Mouse (Mus musculus) layer of hippocampus, adult 9-10 months (tissue): ENCODE measurements around the gene Pgm5.

ENCODE experiments used
- DNase-seq: peaks from one replicate; pipeline ENCODE4 v3.0.0; 2022; ENCODE audit warnings: low spot score

Gene Pgm5

DNA sequence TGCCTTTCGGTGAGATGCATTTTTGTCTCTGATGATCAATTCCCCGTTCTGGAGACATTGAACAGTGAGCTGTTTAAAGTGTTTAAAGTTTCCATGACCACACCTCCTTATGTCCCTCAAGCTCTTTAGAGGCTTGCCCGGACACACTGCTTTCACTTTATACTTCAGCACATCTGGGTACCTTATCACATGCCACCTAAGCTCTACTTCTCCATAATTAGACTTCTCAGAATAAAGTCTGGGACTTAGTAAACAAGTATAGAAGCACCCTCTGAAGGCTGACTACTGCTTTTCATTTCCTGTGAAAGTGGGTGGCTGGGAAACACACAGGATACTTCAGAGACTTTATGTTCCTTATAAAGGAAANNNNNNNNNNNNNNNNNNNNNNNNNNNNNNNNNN, 204.7 kb downstream of the Pgm5 start:
- DNase-seq: no peak

DNA sequence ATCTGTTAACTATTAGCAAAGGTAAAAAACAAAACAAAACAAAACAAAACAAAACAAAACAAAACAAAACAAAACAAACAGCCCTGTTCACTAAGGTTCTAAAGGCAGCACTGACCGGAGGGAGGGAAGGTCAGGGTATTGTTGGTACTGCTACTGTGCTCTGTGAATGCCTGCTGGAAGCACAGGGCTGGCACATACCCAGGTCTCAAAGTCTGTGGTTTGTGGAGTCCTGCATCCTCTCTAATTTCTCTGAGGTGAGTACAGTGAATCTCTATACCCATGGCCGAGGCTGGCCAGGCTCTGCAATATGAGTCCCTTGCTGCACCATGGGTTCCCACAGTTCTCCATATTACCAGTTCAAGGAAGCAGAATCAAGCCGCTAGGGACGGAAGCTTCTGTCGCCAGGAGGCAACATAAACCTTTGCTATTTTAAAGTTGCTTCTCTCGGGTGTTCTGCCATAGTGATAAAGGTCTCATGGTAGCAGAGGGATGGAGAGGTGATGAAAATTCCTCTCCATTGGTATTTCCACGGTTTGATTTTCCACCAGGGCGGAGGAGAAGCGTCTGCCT, 208.3 kb downstream of the Pgm5 start:
- DNase-seq: no peak

DNA sequence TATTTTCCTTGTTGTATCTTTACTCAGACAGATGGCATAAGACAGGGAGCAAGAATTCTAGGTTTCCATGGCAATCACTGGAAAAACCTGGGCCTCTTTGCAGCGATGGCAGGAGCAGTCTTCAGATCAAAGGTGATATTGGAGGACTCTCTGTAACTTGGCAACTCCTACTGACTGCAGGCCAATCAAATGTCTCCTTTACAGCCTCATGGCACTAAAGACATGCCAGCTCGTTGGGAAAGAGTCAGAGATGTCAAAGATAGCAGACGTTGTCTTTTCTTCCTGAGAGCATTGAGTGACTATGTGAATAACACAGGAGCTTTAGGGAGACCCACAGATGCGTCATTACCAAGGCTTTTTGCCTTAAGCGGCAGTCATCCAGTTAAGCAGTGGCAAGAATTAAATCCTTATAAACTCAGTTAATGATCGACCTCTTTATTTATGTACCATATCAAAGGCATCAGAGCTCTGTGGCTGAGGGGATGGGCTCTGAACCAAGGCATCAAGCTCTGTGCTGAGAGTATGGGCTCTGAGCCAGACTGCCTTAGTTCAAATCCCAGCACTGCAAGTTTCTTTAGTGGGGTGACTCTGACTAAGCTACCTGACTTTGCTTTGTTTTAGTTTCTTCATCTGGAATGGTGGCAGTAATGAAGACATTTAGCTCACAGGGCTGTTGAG, 209.2 kb downstream of the Pgm5 start:
- DNase-seq: no peak

GRCm38 (mm10) chr19:24651595-24651994, 210.1 kb downstream of the Pgm5 start:
- DNase-seq: no peak

DNA sequence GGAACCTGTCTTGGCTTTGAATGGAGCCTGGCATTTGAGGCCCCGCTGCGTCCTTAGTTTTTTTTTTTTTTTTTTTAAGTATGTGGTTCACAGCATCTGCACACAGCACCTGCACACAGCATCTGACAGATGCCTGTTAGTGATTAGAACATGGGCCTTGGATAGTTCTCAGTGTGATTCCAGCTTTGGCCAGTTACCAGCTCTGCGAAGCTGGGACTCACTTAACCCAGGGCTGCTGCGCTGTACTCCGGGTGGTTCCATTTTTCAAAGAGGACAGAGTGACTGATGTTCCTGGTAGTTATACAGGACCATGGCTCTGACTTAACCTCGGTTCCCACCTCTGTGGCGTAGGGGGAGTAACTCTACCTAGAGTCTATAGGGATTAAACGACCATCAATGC, 211.2 kb downstream of the Pgm5 start:
- DNase-seq: no peak

GRCm38 (mm10) chr19:24648016-24648415, 213.6 kb downstream of the Pgm5 start:
- DNase-seq: no peak

DNA sequence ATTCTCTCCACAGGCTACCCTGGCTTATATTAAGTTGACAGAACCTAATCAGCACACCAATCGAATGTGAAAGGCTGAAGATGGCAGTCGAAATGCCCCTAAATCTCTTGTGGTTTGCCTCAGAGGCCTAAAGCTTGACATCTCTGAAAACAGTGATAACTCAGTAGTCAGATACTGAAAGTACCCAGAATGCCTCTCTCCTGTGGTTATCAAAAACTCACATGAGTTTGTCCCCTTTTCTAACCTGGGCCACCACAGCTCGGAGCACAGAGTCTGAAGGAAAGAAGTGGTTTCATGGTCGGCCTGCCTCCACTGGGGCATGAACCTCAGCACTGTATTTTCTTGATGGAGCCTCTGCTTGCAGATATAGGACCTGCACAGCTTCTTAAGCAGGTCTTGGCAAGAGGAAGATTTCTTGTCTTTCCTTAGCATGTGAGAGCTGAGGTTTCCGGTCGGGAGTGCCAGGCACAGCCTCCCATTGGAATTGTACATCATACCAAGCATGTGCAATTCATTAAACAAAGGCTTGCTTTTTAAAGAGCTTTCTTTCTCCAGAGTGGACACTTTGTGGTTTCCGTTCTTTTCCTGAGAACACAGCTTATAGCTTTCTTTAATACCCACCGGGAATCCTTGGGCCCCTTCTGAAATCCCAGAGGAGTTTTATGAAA, 215.4 kb downstream of the Pgm5 start:
- DNase-seq: no peak

- no peak for DNase-seq
Measured at GRCm38 (mm10) chr19:24644971-24645370, 216.7 kb downstream of the Pgm5 start.

GRCm38 (mm10) chr19:24640982-24641381, 220.7 kb downstream of the Pgm5 start:
- no peak for DNase-seq

- no peak for DNase-seq
Measured at GRCm38 (mm10) chr19:24637988-24638387, 223.7 kb downstream of the Pgm5 start.

DNA sequence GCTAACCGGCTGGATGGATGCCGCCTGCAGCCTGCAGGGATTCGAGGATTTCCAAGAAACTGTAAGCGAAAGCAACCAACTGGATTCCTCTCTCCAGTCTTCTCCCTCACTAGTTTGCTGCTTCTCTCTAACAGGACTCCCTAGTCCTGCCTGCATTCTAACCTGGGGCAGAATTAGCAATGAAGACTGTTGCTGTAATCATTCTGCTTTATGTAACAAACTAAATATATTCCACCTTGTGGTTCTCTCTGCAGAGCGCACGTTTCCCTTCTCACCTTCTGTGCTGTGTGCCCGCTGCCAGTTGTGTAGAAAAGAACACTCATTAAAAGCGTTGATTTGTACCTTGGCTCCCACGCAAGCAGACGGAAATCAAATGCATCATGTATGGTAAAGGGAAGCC, 225.0 kb downstream of the Pgm5 start:
- DNase-seq: no peak

DNA sequence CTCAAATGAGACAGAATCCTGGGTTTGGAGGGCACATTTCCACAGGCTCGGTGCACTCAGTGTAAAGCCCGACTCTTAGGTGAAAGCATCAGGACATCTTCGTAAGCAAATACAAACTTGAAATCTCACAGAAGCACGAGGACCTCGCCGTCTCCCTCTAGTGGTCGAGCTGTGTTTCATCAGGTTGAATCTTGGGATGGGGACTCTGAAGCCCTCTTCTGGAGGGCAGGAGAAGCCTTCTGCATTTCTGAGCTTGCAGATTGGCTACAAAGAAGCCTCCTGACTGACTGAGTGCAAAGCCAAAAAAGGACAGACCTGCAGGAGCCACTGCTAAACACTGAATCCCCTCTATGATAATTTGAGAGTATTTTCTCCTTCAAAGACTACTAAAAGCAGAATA, 227.1 kb downstream of the Pgm5 start:
- DNase-seq: peak; percentile 39
